Mouse (Mus musculus) embryonic facial prominence, embryonic 13.5 days (tissue): Measurements from ENCODE around the gene Mex3d. TPM values are rescaled to one million over a fixed set of nuclear protein-coding genes. Genes with fewer than 3 reads are reported as not detected.
A peak's percentile ranks its signal among the peaks of the same experiment; 100 is the strongest.

Source experiments
- ATAC-seq: fragments of 200-750 bp; cut with Nextera tagmentation; 2 replicates; pipeline ENCODE4 v1.8.0; 2017; ENCODE audit warnings: low read depth; ENCODE audit not compliant: insufficient number of reproducible peaks, insufficient read depth, low FRiP score, low TSS enrichment
- H3K27ac ChIP-seq: fragments of 300-500 bp; sonication (generic); 2 replicates; pipeline ENCODE4 v1.5.1; 2015; ENCODE audit warnings: moderate library complexity, mild to moderate bottlenecking, inconsistent platforms
- H3K27me3 ChIP-seq: fragments of 300-500 bp; sonication (generic); 2 replicates; pipeline ENCODE4 v1.6.1; 2015; ENCODE audit warnings: mild to moderate bottlenecking, inconsistent platforms
- H3K36me3 ChIP-seq: fragments of 300-500 bp; sonication (generic); 2 replicates; pipeline ENCODE4 v1.6.1; 2015; ENCODE audit warnings: mild to moderate bottlenecking, inconsistent platforms
- H3K4me1 ChIP-seq: fragments of 300-500 bp; sonication (generic); 2 replicates; pipeline ENCODE4 v1.6.1; 2015; ENCODE audit warnings: inconsistent platforms
- H3K4me2 ChIP-seq: fragments of 300-500 bp; sonication (generic); 2 replicates; pipeline ENCODE4 v1.6.1; 2015; ENCODE audit warnings: moderate library complexity, mild to moderate bottlenecking, inconsistent platforms
- H3K4me3 ChIP-seq: fragments of 300-500 bp; sonication (generic); 2 replicates; pipeline ENCODE4 v1.5.1; 2015; ENCODE audit warnings: mild to moderate bottlenecking, inconsistent platforms
- H3K9ac ChIP-seq: fragments of 300-500 bp; sonication (generic); 2 replicates; pipeline ENCODE4 v1.6.1; 2015; ENCODE audit warnings: mild to moderate bottlenecking, inconsistent platforms
- H3K9me3 ChIP-seq: fragments of 300-500 bp; sonication (generic); 2 replicates; pipeline ENCODE4 v1.6.1; 2016; ENCODE audit warnings: inconsistent platforms
- WGBS: fragments of 180-500 bp; shearing (Covaris S2); methylation state at CpG from one replicate; pipeline ENCODE4 v1.1.7; 2015; ENCODE audit warnings: mixed read lengths; 5-methylcytosine and 5-hydroxymethylcytosine counted together
- polyA plus RNA-seq: library from polyadenylated mRNA; unstranded; fragments of >200 nt; fragmentation: Nextera tagmentation; extraction: Ambion mirVana; gene quantifications from 2 replicates; pipeline ENCODE4 v1.2.1, GENCODE M21; 2015

Gene Mex3d
- polyA plus RNA-seq, 1 experiment from 2014 or later, result 10.4 TPM

DNA sequence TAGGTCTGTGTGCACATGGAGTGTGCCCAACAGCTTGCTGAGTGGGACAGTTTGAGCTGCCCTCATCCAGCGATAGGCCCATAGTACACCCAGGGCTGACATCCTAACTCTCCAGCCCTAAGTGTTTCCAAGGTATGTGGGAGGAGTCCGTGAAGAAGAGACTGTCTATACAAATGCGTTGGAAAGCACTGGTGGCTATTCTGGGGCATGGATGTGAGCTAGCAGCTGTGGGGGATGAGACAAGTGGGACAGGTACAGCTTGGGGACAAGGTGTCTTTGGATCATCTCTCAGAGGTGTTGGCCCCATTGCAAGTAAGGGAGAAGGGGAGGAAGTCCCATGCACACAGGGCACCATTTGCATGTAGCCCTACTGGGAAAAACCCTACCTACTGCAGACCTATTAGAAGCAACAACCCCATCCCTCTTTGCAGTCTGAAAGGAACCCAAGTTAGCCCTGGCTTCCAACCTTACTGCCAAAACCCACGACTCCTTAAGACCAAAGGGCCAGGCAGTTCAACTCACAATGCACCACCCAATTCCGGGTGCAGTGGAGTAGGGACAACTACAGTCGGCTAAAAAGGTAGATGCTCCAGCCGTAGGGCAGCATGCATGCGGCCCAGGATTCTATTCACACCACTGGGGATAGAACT, 10.2 kb upstream of the Mex3d start:
- 49% methylated on average over 8 of the region's 8 CpGs for WGBS
- ATAC-seq, result no peak
- no peaks in the 10 kb centered on the region for H3K27me3 ChIP-seq
- peak overlapping the region; percentile 79 for H3K4me2 ChIP-seq
- peaks cover 25% of the 10 kb centered on the region for H3K4me1 ChIP-seq
- H3K36me3 ChIP-seq, result peaks cover 67% of the 10 kb centered on the region
- peak overlapping the region; percentile 70 for H3K4me3 ChIP-seq
- H3K9ac ChIP-seq, result peak overlapping the region; percentile 96
- H3K9me3 ChIP-seq, result no peaks in the 10 kb centered on the region
- peak overlapping the region; percentile 99; the same call in 1 of the 2 replicates for H3K27ac ChIP-seq

DNA sequence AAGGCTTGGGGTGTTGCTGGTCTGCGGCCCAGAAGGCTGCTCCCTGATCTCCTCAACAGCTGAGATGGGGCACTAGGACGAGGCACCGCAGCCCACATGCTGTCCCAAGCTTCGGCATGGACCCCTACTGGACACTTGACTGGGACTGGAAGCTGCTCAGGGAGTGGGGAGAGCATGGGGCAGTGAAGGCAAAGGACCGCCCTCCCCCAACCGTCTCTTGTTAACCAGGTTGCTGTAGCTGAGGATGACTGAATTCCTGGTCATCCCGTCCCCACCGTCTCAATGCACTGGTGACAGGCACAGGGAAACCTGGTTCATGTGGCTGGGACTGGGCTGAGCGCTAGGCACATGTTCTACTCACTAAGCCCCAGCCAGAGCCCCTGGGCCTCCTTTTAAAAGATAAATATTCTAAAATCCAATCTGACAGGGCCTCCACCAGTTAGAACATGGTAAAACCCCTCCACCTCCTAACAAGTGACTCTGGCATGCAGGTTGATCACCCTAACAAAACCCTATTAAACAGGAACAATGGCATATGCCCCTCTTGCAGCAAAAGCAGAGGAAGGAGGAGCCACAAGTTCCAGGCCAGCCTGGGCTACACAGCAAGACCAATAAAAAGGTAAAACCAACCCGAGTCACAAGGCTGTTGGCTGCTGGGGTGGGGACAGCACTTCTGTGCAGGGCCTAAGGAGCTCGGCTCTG, 9.5 kb upstream of the Mex3d start:
- peak overlapping the region; percentile 70 for H3K4me3 ChIP-seq
- no peaks in the 10 kb centered on the region for H3K27me3 ChIP-seq
- H3K36me3 ChIP-seq, result peaks cover 67% of the 10 kb centered on the region
- H3K4me2 ChIP-seq, result peak overlapping the region; percentile 79
- no peak for ATAC-seq
- peaks cover 25% of the 10 kb centered on the region for H3K4me1 ChIP-seq
- peak overlapping the region; percentile 96 for H3K9ac ChIP-seq
- 0 out of 2 replicates have a peak overlapping the region, but pooled peaks have one; percentile 99 for H3K27ac ChIP-seq
- 93% methylated on average over 11 of the region's 11 CpGs for WGBS
- H3K9me3 ChIP-seq, result no peaks in the 10 kb centered on the region

- ATAC-seq, result no peak
- Histone ChIP-seq H3K4me2 (no peak overlapping the region), H3K27me3 (no peaks in the 10 kb centered on the region), H3K27ac (no peak overlapping the region), H3K9me3 (no peaks in the 10 kb centered on the region), H3K4me1 (peaks cover 18% of the 10 kb centered on the region), H3K9ac (no peak overlapping the region), H3K4me3 (0 out of 2 replicates have a peak overlapping the region, but pooled peaks have one; percentile 2), H3K36me3 (peaks cover 75% of the 10 kb centered on the region)
- WGBS, result 94% methylated on average over 35 of the region's 35 CpGs
Observed at GRCm38 (mm10) chr10:80395025-80395627, 7.7 kb upstream of the Mex3d start.

- no peaks in the 10 kb centered on the region for H3K9me3 ChIP-seq
- no peaks in the 10 kb centered on the region for H3K27me3 ChIP-seq
- no peak overlapping the region for H3K27ac ChIP-seq
- no peak overlapping the region for H3K4me3 ChIP-seq
- no peak for ATAC-seq
- WGBS, result 92% methylated on average over 5 of the region's 5 CpGs
- H3K4me2 ChIP-seq, result no peak overlapping the region
- 0 out of 2 replicates have a peak overlapping the region, but pooled peaks have one; percentile 1 for H3K9ac ChIP-seq
- peaks cover 23% of the 10 kb centered on the region for H3K4me1 ChIP-seq
- peaks cover 81% of the 10 kb centered on the region for H3K36me3 ChIP-seq
Observed at GRCm38 (mm10) chr10:80392687-80393086, 5.2 kb upstream of the Mex3d start.

DNA sequence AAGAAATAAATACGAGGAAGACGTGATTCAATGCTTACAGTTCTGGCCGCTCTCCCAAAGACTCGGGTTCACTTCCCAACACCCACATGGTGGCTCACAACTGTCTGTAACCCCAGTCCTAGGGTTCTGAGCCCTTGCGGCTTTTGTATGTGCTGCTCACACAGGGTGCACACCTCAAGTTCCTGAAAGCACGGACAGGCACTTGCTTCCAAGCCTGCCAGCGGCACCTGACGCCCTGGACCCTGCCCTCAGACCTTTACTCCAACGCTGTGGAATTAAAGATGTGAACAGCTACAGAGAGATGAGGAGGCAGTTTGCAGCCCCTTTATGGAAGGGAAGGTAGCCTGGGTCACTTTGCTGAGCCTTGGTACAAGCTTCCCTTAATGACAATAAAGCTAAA, 3.2 kb upstream of the Mex3d start:
- Histone ChIP-seq H3K36me3 (peaks cover 62% of the 10 kb centered on the region), H3K9me3 (no peaks in the 10 kb centered on the region), H3K4me2 (no peak overlapping the region), H3K4me1 (peaks cover 13% of the 10 kb centered on the region), H3K9ac (no peak overlapping the region), H3K4me3 (no peak overlapping the region), H3K27me3 (no peaks in the 10 kb centered on the region), H3K27ac (no peak overlapping the region)
- 85% methylated on average over 9 of the region's 9 CpGs for WGBS
- no peak for ATAC-seq

DNA sequence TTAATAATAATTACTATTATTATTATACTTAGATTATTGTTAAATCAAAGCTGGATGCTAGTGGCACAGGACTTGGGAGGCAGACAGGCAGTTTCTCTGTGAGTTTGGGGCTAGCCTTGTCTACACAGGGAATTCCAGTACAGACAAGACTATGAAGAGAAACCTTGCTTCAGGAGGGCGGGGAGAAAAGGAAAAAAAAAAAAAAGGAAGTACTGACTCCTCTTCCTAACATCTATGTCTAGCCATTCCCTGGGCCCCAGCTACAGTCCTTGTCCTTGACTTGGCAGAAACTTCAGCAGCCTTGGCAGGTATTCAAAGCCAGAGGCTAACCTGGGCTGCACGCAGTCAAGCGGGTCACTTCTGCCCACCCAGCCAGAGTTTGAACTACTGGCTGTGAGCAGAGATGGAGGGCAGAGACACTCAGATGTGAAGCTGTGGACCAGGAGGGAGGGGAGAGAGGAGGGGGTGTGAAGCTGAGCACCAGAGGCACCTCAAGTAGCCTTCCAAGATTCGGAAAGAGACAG, 1.8 kb upstream of the Mex3d start:
- ATAC-seq, result no peak
- H3K9me3 ChIP-seq, result no peaks in the 10 kb centered on the region
- H3K4me1 ChIP-seq, result peaks cover 27% of the 10 kb centered on the region
- no peak overlapping the region for H3K4me3 ChIP-seq
- no peaks in the 10 kb centered on the region for H3K27me3 ChIP-seq
- peaks cover 57% of the 10 kb centered on the region for H3K36me3 ChIP-seq
- WGBS, result 71% methylated on average over 4 of the region's 4 CpGs
- no peak overlapping the region for H3K9ac ChIP-seq
- H3K4me2 ChIP-seq, result no peak overlapping the region
- H3K27ac ChIP-seq, result 0 out of 2 replicates have a peak overlapping the region, but pooled peaks have one; percentile 92

GRCm38 (mm10) chr10:80388731-80389130, 1.3 kb upstream of the Mex3d start:
- peak overlapping the region; percentile 92 for H3K4me2 ChIP-seq
- H3K4me1 ChIP-seq, result peaks cover 32% of the 10 kb centered on the region
- H3K36me3 ChIP-seq, result peaks cover 57% of the 10 kb centered on the region
- H3K9ac ChIP-seq, result peak overlapping the region; percentile 98; the same call in 1 of the 2 replicates
- no peaks in the 10 kb centered on the region for H3K9me3 ChIP-seq
- H3K4me3 ChIP-seq, result no peak overlapping the region
- no peak for ATAC-seq
- H3K27ac ChIP-seq, result peak overlapping the region; percentile 92; the same call in 1 of the 2 replicates
- WGBS, result 21% methylated on average over 2 of the region's 2 CpGs
- no peaks in the 10 kb centered on the region for H3K27me3 ChIP-seq

DNA sequence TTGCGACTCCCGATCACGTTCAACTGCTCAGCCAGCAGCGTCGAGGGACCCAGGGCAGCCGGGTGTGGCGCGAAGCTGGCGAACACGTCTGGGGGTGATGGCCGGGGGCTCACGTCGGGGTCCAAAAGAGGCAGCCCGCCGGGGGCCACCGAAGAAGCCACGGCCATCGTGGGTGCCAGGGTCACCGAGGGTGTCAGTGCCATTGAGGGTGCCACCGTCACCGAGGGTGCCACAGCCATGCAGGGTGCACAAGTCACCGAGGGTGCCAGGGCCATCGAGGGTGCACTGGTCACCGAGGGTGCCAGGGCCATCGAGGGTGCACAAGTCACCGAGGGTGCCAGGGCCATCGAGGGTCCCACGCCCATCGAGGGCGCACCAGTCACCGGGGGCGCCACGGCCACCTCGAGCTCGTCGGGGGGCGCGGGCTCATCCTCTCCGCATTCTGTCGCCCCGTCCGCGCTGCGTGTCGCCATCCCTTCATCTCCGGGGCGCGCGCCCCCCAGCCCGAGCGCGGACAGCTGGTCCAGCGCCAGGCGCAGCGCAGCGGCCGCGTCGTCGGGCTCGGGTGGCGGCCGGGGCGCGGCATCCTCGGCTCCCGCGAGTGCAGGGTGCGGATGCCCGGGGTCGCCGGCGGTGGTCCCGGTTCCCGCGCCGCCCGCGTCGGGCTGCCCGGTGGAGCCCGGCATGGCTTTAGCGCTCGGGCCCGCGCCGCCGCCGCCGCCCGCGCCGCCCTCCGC, 556 bp downstream of the Mex3d start:
- under 1% methylated on average over 82 of the region's 94 CpGs for WGBS
- Histone ChIP-seq H3K9me3 (no peaks in the 10 kb centered on the region), H3K27me3 (no peaks in the 10 kb centered on the region), H3K36me3 (peaks cover 57% of the 10 kb centered on the region), H3K4me2 (peak overlapping the region; percentile 92), H3K4me1 (peaks cover 41% of the 10 kb centered on the region), H3K27ac (peak overlapping the region; percentile 92), H3K4me3 (peak overlapping the region; percentile 91), H3K9ac (peak overlapping the region; percentile 98)
- no peak for ATAC-seq

DNA sequence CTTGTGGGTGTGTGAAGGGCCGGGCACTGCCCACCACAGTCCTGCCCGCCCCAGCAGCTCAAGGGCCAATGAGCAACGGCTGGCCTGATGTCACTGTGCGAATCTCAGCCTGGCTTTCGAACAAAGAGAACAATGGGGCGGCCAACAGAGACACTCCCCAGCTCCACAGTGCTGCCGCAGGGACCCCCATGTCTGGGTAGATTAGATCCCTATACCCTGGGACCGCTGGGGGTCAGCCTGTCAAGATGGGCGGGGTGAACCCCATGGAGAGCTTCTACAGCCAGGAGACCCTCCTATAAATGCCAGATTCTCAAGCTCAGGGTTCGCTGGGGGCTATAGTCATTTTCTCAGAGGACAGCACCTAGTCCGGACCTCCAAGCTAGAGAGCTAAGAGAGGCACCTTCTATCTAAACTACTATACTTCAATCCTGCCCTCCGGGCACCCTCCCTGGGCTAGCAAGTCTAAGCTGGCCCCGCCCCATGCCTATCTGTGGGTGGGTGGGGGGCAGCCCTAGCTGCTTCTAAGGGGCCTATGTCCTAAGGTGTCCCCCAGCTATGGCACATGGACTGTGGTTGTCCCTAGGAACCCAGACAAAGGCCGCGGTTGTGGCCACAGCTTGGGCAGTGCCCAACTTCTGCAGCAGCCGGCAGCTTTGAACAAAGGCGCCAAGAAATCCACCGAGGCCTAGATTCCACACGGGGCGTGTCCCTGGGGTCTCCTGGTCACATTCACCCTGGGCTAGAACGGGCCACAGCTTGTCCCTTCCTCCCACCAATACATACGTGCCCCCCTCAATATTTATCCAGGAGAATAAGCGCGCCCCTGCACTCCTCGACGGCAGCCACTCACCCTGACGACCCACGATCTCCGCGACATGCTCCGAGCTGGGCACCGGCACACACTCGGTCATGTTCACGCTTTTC, 1.4 kb downstream of the Mex3d start:
- Histone ChIP-seq H3K9me3 (no peaks in the 10 kb centered on the region), H3K4me3 (peak overlapping the region; percentile 91), H3K27me3 (no peaks in the 10 kb centered on the region), H3K4me1 (peaks cover 41% of the 10 kb centered on the region), H3K9ac (peak overlapping the region; percentile 98), H3K27ac (peak overlapping the region; percentile 92), H3K36me3 (peaks cover 57% of the 10 kb centered on the region), H3K4me2 (peak overlapping the region; percentile 92)
- no peak for ATAC-seq
- under 1% methylated on average over 34 of the region's 34 CpGs for WGBS

GRCm38 (mm10) chr10:80385310-80385709, 2.1 kb downstream of the Mex3d start:
- peak overlapping the region; percentile 92 for H3K27ac ChIP-seq
- no peaks in the 10 kb centered on the region for H3K27me3 ChIP-seq
- peak overlapping the region; percentile 92 for H3K4me2 ChIP-seq
- H3K4me1 ChIP-seq, result peaks cover 41% of the 10 kb centered on the region
- H3K9me3 ChIP-seq, result no peaks in the 10 kb centered on the region
- H3K36me3 ChIP-seq, result peaks cover 55% of the 10 kb centered on the region
- ATAC-seq, result no peak
- H3K4me3 ChIP-seq, result peak overlapping the region; percentile 91
- peak overlapping the region; percentile 98 for H3K9ac ChIP-seq
- 6% methylated on average over 7 of the region's 7 CpGs for WGBS
